Mouse (Mus musculus): ENCODE data around the gene Entpd1.

- TF ChIP-seq CTCF (IDR thresholded peaks at IDR 0.05; ENCODE audit: low read depth) (no peak), EP300 (IDR thresholded peaks at IDR 0.05; ENCODE audit: low read depth) (no peak)
Observed at GRCm38 (mm10) chr19:40607676-40608075, 4.5 kb upstream of the Entpd1 start.

Measured in liver, postnatal 0 days (tissue).